Mouse (Mus musculus): ENCODE data around the gene Mrps34. TPM values are rescaled to one million over a fixed set of nuclear protein-coding genes. Genes with fewer than 3 reads are reported as not detected.
"Not testable (repeated sequence)": the region's sequence is repeated elsewhere in the genome, so short reads cannot be mapped to it uniquely, and the experiment has no call there.

Mrps34 gene
- polyA plus RNA-seq, 1 experiment from 2014 or later, result 22.2 TPM

GRCm38 (mm10) chr17:24902124-24902523 lies 7.2 kb downstream of the Mrps34 start:
- H3K36me3 ChIP-seq (ENCODE audit: inconsistent target), result peaks cover 90% of the 10 kb centered on the region
- no peak overlapping the region for H3K4me3 ChIP-seq (ENCODE audit: inconsistent target)
- 95% methylated on average over 5 of the region's 5 CpGs for WGBS (ENCODE audit: missing documents)
- H3K79me2 ChIP-seq (ENCODE audit: inconsistent target), result no peaks in the 10 kb centered on the region
- H3K27ac ChIP-seq, result no peak overlapping the region

- peaks cover 97% of the 10 kb centered on the region for H3K36me3 ChIP-seq (ENCODE audit: inconsistent target)
- WGBS (ENCODE audit: missing documents), result 75% methylated on average over 9 of the region's 9 CpGs
- H3K27ac ChIP-seq, result no peak overlapping the region
- H3K79me2 ChIP-seq (ENCODE audit: inconsistent target), result no peaks in the 10 kb centered on the region
- no peak overlapping the region for H3K4me3 ChIP-seq (ENCODE audit: inconsistent target)
These were observed 8.0 kb downstream of the Mrps34 start for GRCm38 (mm10) chr17:24902671-24903474.

GRCm38 (mm10) chr17:24903767-24904166 lies 8.9 kb downstream of the Mrps34 start:
- Histone ChIP-seq H3K36me3 (ENCODE audit: inconsistent target) (peaks cover 100% of the 10 kb centered on the region), H3K27ac (no peak overlapping the region), H3K79me2 (ENCODE audit: inconsistent target) (no peaks in the 10 kb centered on the region), H3K4me3 (ENCODE audit: inconsistent target) (no peak overlapping the region)
- WGBS (ENCODE audit: missing documents), result 93% methylated on average over 9 of the region's 9 CpGs

- H3K27ac ChIP-seq, result no peak overlapping the region
- no peaks in the 10 kb centered on the region for H3K79me2 ChIP-seq (ENCODE audit: inconsistent target)
- WGBS (ENCODE audit: missing documents), result 90% methylated on average over 2 of the region's 2 CpGs
- H3K36me3 ChIP-seq (ENCODE audit: inconsistent target), result peaks cover 97% of the 10 kb centered on the region
- no peak overlapping the region for H3K4me3 ChIP-seq (ENCODE audit: inconsistent target)
These were observed 12.7 kb downstream of the Mrps34 start for GRCm38 (mm10) chr17:24907591-24907990.

- Histone ChIP-seq H3K79me2 (ENCODE audit: inconsistent target) (no peaks in the 10 kb centered on the region), H3K4me3 (ENCODE audit: inconsistent target) (no peak overlapping the region), H3K27ac (no peak overlapping the region), H3K36me3 (ENCODE audit: inconsistent target) (peaks cover 97% of the 10 kb centered on the region)
These were observed 19.1 kb downstream of the Mrps34 start for GRCm38 (mm10) chr17:24913984-24914383.

- 90% methylated on average over 1 of the region's 1 CpGs for WGBS (ENCODE audit: missing documents)
- no peak overlapping the region for H3K27ac ChIP-seq
- peaks cover 95% of the 10 kb centered on the region for H3K36me3 ChIP-seq (ENCODE audit: inconsistent target)
- no peak overlapping the region for H3K4me3 ChIP-seq (ENCODE audit: inconsistent target)
- H3K79me2 ChIP-seq (ENCODE audit: inconsistent target), result peaks cover 42% of the 10 kb centered on the region
These were observed 28.3 kb downstream of the Mrps34 start for GRCm38 (mm10) chr17:24923246-24923645.

- WGBS (ENCODE audit: missing documents), result 100% methylated on average over 1 of the region's 1 CpGs
- Histone ChIP-seq H3K36me3 (ENCODE audit: inconsistent target) (peaks cover 32% of the 10 kb centered on the region), H3K4me3 (ENCODE audit: inconsistent target) (no peak overlapping the region)
These were observed 34.6 kb downstream of the Mrps34 start for GRCm38 (mm10) chr17:24929506-24929905.

GRCm38 (mm10) chr17:24932431-24932830 lies 37.5 kb downstream of the Mrps34 start:
- Histone ChIP-seq H3K79me2 (ENCODE audit: inconsistent target) (peaks cover 92% of the 10 kb centered on the region), H3K27ac (no peak overlapping the region), H3K36me3 (ENCODE audit: inconsistent target) (peaks cover 6% of the 10 kb centered on the region; the same call in 1 of the 2 replicates), H3K4me3 (ENCODE audit: inconsistent target) (no peak overlapping the region)
- WGBS (ENCODE audit: missing documents), result 98% methylated on average over 4 of the region's 4 CpGs

More at GRCm38 (mm10) chr17:24929506-24929905, 34.6 kb downstream of the Mrps34 start:
- Histone ChIP-seq H3K27ac (no peak overlapping the region), H3K79me2 (ENCODE audit: inconsistent target) (peaks cover 100% of the 10 kb centered on the region)

- Histone ChIP-seq H3K4me3 (ENCODE audit: inconsistent target) (no peak overlapping the region), H3K79me2 (ENCODE audit: inconsistent target) (peaks cover 85% of the 10 kb centered on the region), H3K27ac (no peak overlapping the region), H3K36me3 (ENCODE audit: inconsistent target) (no peaks in the 10 kb centered on the region)
- WGBS (ENCODE audit: missing documents), result 86% methylated on average over 4 of the region's 4 CpGs
These were observed 38.2 kb downstream of the Mrps34 start for GRCm38 (mm10) chr17:24933163-24933562.

- H3K4me3 ChIP-seq (ENCODE audit: inconsistent target), result peak overlapping the region; percentile 71; the same call in 1 of the 2 replicates
- H3K36me3 ChIP-seq (ENCODE audit: inconsistent target), result no peaks in the 10 kb centered on the region
- peaks cover 67% of the 10 kb centered on the region for H3K79me2 ChIP-seq (ENCODE audit: inconsistent target)
- peak overlapping the region; percentile 61 for H3K27ac ChIP-seq
- WGBS (ENCODE audit: missing documents), result 37% methylated on average over 4 of the region's 4 CpGs
These were observed 40.0 kb downstream of the Mrps34 start for GRCm38 (mm10) chr17:24934926-24935325.

- Histone ChIP-seq H3K79me2 (ENCODE audit: inconsistent target) (peaks cover 60% of the 10 kb centered on the region), H3K27ac (peak overlapping the region; percentile 61), H3K36me3 (ENCODE audit: inconsistent target) (no peaks in the 10 kb centered on the region), H3K4me3 (ENCODE audit: inconsistent target) (peak overlapping the region; percentile 71)
These were observed 40.8 kb downstream of the Mrps34 start for GRCm38 (mm10) chr17:24935666-24936065.

GRCm38 (mm10) chr17:24936259-24937237 lies 41.6 kb downstream of the Mrps34 start, which contains the start of gene Mapk8ip3:
TSS of gene Mapk8ip3 (minus strand) at chr17:24936977.
- peak within 1 kb of the TSS; percentile 61 for H3K27ac ChIP-seq
- peaks cover 51% of the 10 kb centered on the region for H3K79me2 ChIP-seq (ENCODE audit: inconsistent target)
- no peaks in the 10 kb centered on the region for H3K36me3 ChIP-seq (ENCODE audit: inconsistent target)
- peak within 1 kb of the TSS; percentile 71 for H3K4me3 ChIP-seq (ENCODE audit: inconsistent target)
- WGBS (ENCODE audit: missing documents), result under 1% methylated on average over 70 of the region's 78 CpGs

GRCm38 (mm10) chr17:24937266-24937665 lies 42.4 kb downstream of the Mrps34 start:
- peak overlapping the region; percentile 31; the same call in 1 of the 2 replicates for H3K4me3 ChIP-seq (ENCODE audit: inconsistent target)
- H3K79me2 ChIP-seq (ENCODE audit: inconsistent target), result peaks cover 44% of the 10 kb centered on the region
- WGBS (ENCODE audit: missing documents), result 41% methylated on average over 6 of the region's 6 CpGs
- H3K36me3 ChIP-seq (ENCODE audit: inconsistent target), result no peaks in the 10 kb centered on the region
- H3K27ac ChIP-seq, result peak overlapping the region; percentile 55

GRCm38 (mm10) chr17:24942453-24942852 lies 47.5 kb downstream of the Mrps34 start:
- not testable (repeated sequence) for H3K4me3 ChIP-seq (ENCODE audit: inconsistent target); H3K27ac ChIP-seq; H3K36me3 ChIP-seq (ENCODE audit: inconsistent target); H3K79me2 ChIP-seq (ENCODE audit: inconsistent target)
- WGBS (ENCODE audit: missing documents), result 5% methylated on average over 2 of the region's 2 CpGs

Measured in macrophage (primary cell).